Mouse (Mus musculus) spleen, adult 18-20 months (tissue): ENCODE data around the gene Cds2.
"Not testable (repeated sequence)": the region's sequence is repeated elsewhere in the genome, so short reads cannot be mapped to it uniquely, and the experiment has no call there.

ENCODE experiments used
- DNase-seq, 2 experiments: peaks; one replicate each; pipeline ENCODE4 v3.0.0; 2022; ENCODE audit warnings: mixed read lengths in 2 of 2

Cds2 gene

GRCm38 (mm10) chr2:132292083-132292482, 29.1 kb downstream of the Cds2 start:
- DNase-seq, result no peak

- DNase-seq, result no peak
Measured at GRCm38 (mm10) chr2:132293694-132294450, 30.9 kb downstream of the Cds2 start.

DNA sequence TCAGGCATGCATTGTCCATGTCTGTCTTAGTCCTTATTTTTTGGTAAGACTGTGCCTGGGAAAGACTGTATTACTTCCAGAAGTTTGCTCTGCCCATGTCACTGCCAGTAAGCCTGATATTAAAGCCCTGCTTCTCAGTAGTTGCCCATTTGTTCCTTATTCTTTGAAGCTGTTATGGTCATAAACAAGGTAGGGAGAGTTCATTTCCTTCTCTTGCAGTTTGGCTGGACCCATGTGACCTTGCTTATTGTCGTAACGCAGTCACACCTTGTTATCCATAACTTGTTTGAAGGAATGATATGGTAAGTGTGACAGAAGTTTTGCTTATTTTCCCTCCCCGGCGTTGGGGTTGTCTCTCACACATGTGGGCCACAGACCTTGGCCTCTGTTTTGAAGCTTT, 35.3 kb downstream of the Cds2 start:
- no peak for DNase-seq

GRCm38 (mm10) chr2:132301436-132301835, 38.5 kb downstream of the Cds2 start:
- DNase-seq, result no peak

DNA sequence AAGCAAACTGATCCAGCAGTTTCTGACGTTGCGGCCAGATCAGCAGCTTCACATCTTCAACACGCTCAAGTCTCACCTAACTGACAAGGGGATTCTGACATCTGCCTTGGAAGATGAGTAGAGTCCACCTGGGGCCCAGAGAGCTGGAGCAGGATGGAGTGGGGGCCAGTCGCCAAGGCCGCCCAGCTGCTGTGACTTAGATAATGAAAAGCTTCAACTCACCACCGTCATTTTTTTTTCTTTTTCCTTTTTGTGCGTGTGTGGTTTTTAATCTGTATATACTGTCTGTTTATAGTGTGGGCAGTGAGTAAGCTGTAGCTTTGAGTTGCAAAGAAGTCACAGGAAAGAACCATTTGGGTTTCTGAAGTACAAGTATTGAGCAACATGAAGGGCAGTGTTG, 42.2 kb downstream of the Cds2 start:
- DNase-seq, result no peak

DNA sequence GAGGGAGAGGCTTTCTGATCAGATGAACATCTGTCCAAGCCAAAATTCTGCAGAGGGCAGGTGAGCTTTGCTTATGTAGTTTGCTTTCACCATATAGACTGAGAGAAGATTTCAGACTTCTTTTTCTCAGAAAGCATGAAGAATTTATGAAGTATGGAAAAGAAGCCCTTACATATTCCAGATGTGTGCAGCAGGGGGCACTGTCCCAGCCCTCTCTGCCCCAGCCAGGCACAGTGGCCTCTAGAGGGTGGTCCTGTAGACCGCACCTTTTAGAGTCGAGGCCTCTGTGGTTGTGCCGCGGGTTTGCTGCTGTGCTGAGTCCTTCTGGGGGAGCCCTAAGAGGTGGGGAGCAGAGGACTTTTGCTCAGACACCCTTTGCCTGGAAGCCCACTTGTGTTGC, 43.0 kb downstream of the Cds2 start:
- DNase-seq, result no peak

DNA sequence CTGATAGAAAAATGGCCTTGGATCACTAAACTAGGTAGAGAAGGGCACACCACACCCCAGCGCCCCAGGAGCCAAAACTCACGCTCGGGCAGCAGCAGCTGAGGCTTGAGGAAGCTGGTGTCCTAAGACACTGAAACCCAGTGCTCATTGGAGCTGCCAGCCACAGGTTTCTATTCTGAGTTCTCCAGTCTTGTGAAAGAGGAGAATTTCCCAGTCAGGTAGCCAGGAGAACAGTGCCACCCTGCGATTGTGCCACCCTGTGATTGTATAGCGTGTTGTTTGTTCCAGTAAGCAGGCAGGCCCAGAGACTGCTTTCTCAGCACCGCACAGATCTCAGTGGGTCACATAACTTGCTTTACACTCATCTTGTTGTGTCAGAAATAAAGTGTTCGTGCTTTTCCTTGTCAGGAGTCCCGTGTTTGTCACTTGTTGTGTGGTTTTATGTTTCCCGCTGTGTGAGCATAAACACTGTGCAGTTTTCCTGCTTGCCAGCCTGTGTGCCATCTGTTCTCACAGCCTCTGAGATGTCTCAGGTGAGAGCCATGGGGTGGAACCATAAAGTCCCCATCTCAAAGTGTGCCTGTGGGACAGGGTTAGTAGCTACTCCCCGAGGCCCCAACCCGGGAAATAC, 44.4 kb downstream of the Cds2 start:
- no peak for DNase-seq

- no peak for DNase-seq
Measured at GRCm38 (mm10) chr2:132308829-132309228, 45.9 kb downstream of the Cds2 start.

GRCm38 (mm10) chr2:132309398-132309930, 46.5 kb downstream of the Cds2 start:
- DNase-seq, result no peak

DNA sequence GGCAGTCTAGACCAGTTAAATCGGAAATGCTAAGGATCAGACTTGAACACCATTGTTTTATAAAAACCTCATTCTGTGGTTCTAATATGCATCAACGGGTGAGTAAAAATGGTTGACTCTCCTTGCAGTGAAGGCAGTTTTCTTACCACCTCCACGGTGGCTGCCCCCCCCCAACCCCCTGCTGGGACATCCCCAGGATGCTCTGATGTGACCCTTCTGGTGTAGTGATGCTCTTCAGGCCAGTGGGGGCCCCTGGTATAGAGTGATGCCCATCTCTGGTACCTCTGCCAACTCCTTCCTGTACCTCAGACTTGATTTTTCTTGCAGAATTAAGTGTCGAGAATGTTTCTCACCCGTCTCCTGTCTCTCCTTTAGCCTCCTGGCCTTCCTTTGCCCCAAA, 49.7 kb downstream of the Cds2 start:
- DNase-seq, result no peak

DNA sequence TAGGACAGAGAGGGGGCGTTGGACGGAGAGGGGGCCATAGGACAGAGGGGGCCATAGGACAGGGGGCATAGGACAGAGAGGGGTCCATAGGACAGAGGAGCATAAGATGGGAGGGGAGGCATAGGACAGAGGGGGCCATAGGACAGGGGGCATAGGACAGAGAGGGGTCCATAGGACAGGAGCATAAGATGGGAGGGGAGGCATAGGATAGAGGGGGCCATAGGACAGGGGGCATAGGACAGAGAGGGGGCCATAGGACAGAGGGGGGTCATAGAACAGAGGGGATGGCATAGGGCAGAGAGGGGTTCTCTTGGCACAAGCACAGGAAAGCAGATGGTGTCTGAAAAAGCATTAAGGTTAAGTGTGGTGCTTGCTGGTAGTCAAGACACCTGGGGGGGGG, 50.6 kb downstream of the Cds2 start:
- DNase-seq, result no peak

DNA sequence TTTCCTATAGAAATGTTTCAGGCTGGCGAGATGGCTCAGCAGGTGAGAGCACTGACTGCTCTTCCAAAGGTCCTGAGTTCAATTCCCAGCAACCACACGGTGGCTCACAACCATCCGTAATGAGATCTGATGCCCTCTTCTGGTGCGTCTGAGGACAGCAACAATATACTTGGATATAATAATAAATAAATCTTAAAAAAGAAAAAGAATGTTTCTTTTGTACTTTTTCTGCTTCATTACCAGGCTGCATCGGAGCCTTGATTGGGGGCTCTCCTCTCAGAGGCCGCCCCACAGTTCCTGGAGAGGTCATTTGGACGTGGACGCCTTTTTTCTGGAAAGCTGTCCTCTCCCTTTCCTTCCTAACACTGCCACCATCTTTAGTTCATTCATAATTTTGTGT, 51.1 kb downstream of the Cds2 start:
- not testable (repeated sequence) for DNase-seq

DNA sequence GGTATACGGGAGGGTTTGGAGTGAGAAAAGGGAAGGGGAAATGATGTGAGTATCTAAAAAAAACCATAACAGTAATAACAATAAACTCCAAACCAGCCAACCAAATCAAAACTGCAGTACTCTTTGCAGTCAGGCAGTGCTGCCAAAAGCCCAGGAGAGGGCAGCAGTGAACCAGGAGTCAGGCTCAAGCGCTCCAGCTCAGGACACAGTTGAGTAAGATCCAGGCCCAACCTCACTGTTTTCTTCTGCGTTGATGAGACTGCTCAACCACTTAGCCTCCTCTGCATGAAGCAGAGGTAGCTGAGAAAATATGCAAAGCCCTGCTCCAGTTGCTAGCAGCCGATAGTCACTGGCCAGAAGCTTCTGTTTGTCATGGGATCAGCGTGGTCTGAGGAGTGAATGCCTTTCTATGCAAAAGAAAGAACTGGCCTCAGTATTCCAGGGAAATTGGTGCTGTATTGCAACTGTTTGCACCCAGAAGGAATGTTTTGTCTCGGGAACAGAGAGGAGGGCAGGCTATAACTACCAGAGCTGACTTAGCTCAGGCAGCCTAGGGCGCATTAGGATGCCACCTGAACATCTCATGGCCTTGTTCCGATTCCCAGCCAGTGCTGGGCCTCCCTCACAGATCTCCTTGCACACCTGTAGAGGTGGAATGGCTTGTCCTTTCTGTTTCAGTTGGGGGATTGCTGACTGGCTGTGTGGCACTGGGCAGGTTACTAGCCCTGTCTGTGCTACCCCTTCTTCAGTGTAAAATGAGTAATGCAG, 53.3 kb downstream of the Cds2 start:
- DNase-seq, result peak; percentile 20 to 49

DNA sequence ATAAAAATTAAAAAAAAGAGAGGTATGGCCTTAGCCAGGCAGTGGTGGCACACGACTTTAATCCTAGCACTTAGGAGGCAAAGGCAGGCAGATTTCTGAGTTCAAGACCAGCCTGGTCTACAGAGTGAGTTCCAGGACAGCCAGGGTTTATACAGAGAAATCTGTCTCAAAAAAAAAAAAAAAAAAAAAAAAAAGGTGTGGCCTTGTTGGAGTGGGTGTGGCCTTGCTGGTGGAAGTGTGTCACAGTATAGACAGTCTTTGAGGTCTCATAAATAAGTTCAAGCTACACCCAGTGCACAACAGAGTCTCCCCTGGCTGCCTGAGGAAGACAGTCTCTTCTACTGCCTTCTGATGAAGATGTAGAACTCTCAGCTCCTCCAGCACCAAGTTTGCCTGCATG, 54.2 kb downstream of the Cds2 start:
- DNase-seq, result no peak

GRCm38 (mm10) chr2:132320516-132320915, 57.6 kb downstream of the Cds2 start:
- no peak for DNase-seq

DNA sequence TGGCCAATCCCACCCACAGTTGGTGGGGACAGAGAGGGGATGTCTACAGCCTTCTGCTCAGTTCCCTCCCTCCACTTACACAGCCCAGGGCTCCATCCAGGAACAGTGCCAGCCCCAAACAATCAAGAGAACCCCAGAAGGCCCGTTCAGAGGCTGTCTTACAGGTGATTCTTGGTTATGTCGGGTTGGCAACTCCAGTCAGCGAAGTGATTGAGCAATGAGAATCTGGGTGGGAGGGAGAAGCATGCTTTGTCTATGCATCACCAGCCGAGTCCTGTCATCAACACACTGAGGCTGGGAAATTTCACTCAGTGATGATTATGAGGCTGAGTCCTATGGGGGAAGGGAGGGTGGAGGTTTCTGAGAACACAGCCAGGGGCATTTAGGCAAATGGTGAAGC, 60.6 kb downstream of the Cds2 start:
- no peak for DNase-seq

DNA sequence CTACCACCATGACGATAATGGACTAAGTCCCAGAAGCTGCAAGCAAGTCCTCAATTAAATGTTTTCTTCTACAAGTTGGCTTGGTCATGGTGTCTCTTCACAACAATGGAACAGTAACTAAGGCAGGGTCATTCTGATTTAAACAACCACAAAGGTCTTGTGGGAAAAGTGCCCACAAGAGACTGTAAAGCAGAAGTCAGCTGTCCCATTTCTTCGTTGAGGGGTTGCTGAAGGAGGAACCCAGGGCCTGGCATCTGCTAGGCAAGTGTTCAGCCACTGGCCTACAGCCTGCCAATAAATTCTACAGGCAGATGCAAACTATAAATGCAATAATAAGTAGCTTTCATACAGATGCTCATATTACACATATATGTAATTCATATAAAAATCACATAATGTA, 74.3 kb downstream of the Cds2 start:
- DNase-seq, result no peak

- no peak for DNase-seq
Measured at GRCm38 (mm10) chr2:132340350-132340749, 77.4 kb downstream of the Cds2 start.

DNA sequence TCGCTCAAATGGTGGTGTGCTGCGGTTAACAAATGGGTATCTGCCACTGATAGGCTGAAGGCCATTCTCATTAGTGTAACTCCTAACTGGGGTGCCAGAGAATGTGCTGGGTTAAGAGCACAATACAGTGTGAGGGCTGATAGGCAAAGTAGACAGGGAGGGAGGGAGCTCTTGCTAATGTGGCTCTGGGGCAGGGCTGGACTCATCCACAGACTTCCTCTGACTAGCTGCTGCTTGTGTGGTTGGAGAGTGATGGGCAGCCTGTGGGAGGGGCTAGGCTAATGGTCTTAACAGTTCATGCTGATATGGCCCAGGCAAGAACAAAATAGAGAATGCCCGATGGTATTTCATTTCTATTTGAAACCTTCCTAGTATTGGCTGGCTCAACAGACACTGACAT, 78.3 kb downstream of the Cds2 start:
- DNase-seq, result no peak

- no peak for DNase-seq
Measured at GRCm38 (mm10) chr2:132343846-132344245, 80.9 kb downstream of the Cds2 start.
